Comparison of ENCODE assay signal across 13 mouse cellular contexts in genomic region chr1:158699276-158699675, GRCm38 (mm10).
"Had no signal": no experiment of that assay in that cellular context is flagged by ENCODE, and none has a peak within 500 bp of the region (broad histone marks: within the 10 kb centered on the region; RNA-seq: fewer than 3 reads in every experiment).

No protein-coding gene starts in this region.

- H3K36me3 ChIP-seq: liver, embryonic 13.5 days; midbrain, embryonic 10.5 days; neural tube, embryonic 13.5 days had no signal

- H3K27ac ChIP-seq: left cerebral cortex, adult 2 months; liver, embryonic 13.5 days; midbrain, embryonic 10.5 days; neural tube, embryonic 13.5 days had no signal

- H3K4me3 ChIP-seq: left cerebral cortex, adult 2 months; liver, embryonic 13.5 days; midbrain, embryonic 10.5 days; neural tube, embryonic 13.5 days had no signal

- H3K4me2 ChIP-seq: liver, embryonic 13.5 days; neural tube, embryonic 13.5 days had no signal

- ATAC-seq: liver, postnatal 0 days had no signal

- H3K27me3 ChIP-seq: liver, embryonic 13.5 days; neural tube, embryonic 13.5 days had no signal

- H3K9ac ChIP-seq: liver, embryonic 13.5 days; liver, postnatal 0 days; neural tube, embryonic 13.5 days had no signal

- H3K4me1 ChIP-seq: liver, embryonic 13.5 days; midbrain, embryonic 10.5 days; neural tube, embryonic 13.5 days had no signal

- DNase-seq: kidney, adult 11 months; kidney, adult 9 months; kidney, postnatal 10 days; liver; liver, embryonic 13.5 days; liver, postnatal 0 days; midbrain, embryonic 14.5 days; retina, postnatal 1 day; thymus, adult 18-20 months; thymus, postnatal 14 days had no signal

- H3K9me3 ChIP-seq: liver, embryonic 13.5 days; midbrain, embryonic 10.5 days; neural tube, embryonic 13.5 days had no signal
